Mouse (Mus musculus) right cerebral cortex, postnatal 14 days (tissue): Measurements from ENCODE around the gene Atg14.
"Not testable (repeated sequence)": the region's sequence is repeated elsewhere in the genome, so short reads cannot be mapped to it uniquely, and the experiment has no call there.

Experiments
- DNase-seq: peaks from one replicate; pipeline ENCODE4 v3.0.0; 2022

The Atg14 gene

GRCm38 (mm10) chr14:47570549-47570948 lies at the start of gene Atg14:
Gene Atg14, minus strand, starts transcription at chr14:47570649.
- not testable (repeated sequence) for DNase-seq

DNA sequence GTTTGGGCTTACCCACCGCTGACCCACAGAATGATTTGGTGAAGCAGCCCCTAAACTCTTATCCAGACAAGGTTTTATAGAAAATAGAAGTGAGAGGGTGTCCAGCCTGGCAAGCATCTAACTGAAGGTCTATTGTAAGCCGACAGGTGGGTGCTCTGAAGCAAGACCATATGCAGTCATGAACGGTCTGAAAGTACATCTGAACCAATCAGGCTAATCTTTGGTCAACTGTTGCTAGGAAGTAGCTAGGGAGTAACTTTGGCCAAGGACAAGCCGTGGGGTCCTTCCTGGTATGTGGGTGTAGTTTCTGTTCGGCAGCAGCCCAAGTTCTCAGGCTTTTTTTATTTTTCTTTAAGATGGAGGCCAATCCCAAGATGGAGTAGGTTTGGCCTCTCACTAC lies 48.4 kb upstream of the Atg14 start:
- no peak for DNase-seq

DNA sequence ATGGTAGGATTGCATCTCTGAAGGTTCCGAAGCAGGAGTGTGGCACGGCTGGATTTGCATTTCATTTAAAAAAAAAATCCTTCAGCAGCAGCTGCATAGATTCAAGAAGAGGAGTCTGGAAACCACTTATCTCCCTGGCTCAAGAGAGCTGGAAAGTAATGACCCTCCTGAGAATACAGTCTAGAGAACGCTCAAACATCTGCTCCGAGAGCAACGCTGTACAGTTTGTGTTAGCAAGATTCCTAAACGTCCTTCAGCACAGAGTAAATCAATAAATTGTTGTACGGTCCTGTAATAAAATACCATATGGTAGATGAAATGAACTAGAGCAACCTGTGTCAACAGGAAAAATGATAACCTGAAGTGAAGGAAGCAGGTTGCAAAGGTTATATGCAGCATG lies 42.8 kb upstream of the Atg14 start:
- no peak for DNase-seq

GRCm38 (mm10) chr14:47597942-47598388 lies 27.5 kb upstream of the Atg14 start:
- DNase-seq: peak; percentile 78

- DNase-seq: no peak
These were observed 24.1 kb upstream of the Atg14 start for GRCm38 (mm10) chr14:47594426-47595103.

GRCm38 (mm10) chr14:47590391-47590975 lies 20.0 kb upstream of the Atg14 start:
- no peak for DNase-seq

- no peak for DNase-seq
These were observed 19.0 kb upstream of the Atg14 start for GRCm38 (mm10) chr14:47589444-47589843.

GRCm38 (mm10) chr14:47584346-47584745 lies 13.9 kb upstream of the Atg14 start:
- DNase-seq: no peak

DNA sequence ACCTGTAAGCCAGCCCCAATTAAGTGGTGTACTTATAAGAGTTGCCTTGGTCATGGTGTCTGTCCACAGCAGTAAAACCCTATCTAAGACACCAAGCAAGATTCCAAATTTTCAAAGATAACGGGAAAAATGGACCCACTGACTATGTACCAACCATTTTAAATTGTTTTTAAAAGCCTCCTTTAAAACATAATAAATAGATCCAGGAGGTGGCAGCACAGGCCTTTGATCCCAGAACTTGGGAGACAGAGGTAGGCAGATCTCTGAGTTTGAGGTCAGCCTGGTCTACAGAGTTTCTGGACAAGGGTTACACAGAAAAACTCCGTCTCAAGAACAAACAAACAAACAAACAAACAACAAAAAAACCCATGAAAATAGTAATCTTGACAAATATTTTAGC lies 11.2 kb upstream of the Atg14 start:
- DNase-seq: no peak

DNA sequence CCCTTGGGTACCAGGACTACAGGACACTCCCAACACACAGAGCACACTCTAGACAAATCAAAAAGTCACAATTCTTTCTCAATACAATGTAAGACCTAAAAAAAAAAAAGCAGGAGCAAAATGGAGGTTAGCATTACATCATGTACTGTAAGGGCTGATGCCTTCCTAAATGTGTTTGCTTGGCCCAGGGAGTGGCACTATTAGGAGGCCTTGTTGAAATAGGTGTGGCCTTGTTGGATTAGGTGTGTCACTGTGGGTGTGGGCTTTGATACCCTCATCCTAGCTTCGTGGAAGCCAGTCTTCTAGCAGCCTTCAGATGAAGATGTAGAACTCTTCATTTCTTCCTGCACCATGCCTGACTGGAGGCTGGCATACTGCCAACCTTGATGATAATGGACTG lies 10.8 kb upstream of the Atg14 start:
- DNase-seq: no peak

GRCm38 (mm10) chr14:47578086-47578485 lies 7.6 kb upstream of the Atg14 start:
- no peak for DNase-seq

- no peak for DNase-seq
These were observed 6.2 kb upstream of the Atg14 start for GRCm38 (mm10) chr14:47576687-47577086.

- no peak for DNase-seq
These were observed 4.3 kb upstream of the Atg14 start for GRCm38 (mm10) chr14:47574721-47575120.

DNA sequence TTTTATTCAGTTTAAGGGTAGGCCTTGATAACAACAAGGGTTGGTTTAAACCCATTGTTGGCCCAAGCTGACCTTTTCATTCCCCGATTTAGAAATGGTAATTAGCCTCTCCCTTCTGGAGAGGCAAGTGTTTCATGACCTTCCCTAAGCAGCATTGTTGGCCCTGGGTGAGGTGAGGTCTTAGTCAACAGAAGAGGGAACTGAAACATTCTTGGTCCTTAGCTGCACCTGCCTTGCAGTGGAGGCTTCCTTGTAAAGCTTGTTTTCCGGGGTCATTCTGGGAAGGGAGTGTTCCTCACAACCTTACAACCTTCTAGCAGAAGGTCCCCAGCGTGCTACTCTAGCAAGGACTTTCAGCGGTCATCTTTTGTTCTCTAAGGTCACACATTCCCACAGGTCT lies 2.3 kb upstream of the Atg14 start:
- no peak for DNase-seq

- peak; percentile 96 for DNase-seq
These were observed 2.3 kb downstream of the Atg14 start for GRCm38 (mm10) chr14:47567962-47568652.

GRCm38 (mm10) chr14:47563106-47563505 lies 7.3 kb downstream of the Atg14 start:
- DNase-seq: no peak

DNA sequence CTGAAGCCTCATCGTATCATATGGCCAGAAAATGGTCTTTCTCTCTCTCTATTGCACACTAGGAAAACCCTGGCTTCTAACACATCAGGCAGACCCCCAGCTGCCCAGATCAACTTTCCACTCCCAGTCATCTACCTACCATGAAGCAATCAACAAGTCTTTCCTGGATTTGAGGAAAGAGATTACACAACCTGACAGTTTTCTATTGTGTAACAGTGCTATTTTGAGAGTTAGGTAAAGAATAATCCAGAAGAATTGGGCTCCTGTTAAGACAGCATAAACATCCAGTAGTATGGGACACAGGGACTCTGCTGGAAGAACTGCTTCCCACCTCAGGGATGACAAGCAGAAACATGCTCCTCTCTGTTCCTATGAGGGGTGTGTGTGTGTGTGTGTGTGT lies 7.9 kb downstream of the Atg14 start:
- DNase-seq: no peak

GRCm38 (mm10) chr14:47560714-47561113 lies 9.7 kb downstream of the Atg14 start:
- no peak for DNase-seq

GRCm38 (mm10) chr14:47555225-47555624 lies 15.2 kb downstream of the Atg14 start:
- no peak for DNase-seq

DNA sequence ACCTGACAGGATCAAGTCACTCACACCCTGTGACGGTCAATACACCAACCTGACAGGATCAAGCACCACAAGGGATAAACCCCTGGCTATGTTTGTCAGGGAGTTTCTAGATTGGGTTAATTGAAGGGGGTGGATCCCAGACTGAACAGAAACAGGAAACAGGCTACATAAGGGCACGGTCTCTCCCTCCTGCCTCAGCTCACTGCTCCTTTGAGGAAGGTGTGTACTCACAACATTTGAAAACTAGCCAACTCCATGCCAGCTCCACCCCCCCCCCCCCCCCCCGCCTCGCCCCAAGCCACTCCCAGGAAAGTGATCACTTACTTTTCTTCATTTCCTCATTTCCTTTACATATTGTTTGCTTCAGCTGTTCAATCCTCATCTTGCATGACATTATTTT lies 16.2 kb downstream of the Atg14 start:
- no peak for DNase-seq

DNA sequence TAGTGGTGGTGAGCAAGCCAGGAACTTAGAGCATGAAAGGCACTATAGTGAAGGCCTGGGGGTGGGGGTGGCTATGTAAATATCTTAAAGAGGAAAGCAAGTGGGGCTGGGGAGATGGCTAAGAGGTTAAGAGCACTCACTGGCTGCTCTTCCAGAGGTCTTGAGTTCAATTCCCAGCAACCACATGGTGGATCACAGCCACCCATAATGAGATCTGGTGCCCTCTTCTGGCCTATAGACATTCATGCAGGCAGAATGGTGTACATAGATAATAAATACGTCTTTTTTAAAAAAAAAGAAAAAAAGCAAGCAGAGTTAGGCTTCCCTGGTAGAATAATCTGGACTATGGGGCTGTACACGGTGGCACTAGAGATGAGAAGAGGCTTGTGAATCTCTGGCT lies 17.1 kb downstream of the Atg14 start:
- DNase-seq: no peak

- DNase-seq: no peak
These were observed 18.8 kb downstream of the Atg14 start for GRCm38 (mm10) chr14:47551668-47552067.

DNA sequence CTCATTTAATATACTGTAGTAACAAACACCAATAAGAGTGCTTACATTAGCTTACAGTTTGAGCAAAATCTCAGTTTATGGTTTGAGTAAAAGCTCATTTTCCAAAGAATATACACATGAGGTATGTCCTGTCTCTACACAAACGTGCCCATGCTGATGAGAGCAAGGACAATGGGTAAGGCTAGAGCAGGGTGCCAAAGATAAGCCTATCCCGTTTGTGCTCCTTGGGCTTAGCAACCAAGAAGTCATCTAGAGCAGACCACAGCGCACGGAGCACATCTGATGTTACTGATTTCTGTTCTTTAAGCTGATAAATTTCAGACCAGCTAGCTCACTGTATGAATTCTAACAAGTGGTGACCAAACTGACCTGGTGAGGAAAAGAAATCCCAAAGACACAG lies 25.6 kb downstream of the Atg14 start:
- DNase-seq: no peak

DNA sequence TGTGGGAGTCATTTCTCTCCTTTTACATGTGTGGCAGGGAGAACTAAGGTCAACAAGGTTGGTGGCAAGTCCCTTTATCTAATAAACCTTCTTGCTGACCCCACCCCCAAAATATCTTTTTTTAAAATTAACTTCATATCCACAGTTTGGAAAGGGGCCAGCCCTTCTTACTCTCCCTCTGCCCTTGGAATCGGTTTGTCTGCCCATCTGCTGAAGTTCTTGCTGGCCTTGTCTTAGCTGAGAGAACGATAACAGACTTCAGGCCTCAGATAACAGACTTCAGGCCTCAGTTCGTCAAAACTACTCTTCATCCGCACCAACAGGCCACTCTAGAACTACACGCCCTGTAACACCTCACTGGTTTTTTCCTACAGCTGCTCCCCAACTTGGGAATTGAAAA lies 26.2 kb downstream of the Atg14 start:
- no peak for DNase-seq
